Mouse (Mus musculus) embryonic fibroblast, embryonic 13.5 days (primary cell): ENCODE measurements at regions not wholly inside any gene's neighbourhood (a gene's known extent, or its start where the extent isn't known, plus 50 kb on each side); places are given as distances from the start of the nearest gene placed in this dataset.

ENCODE experiments used
- CTCF ChIP-seq: IDR thresholded peaks from 2 replicates; pipeline ENCODE4 v1.5.1; 2011; ENCODE audit warnings: mild to moderate bottlenecking, control low read depth, low read length, moderate library complexity, borderline replicate concordance; ENCODE audit not compliant: insufficient read depth
- POLR2A ChIP-seq: IDR thresholded peaks from 2 replicates; pipeline ENCODE4 v1.6.1; 2011; ENCODE audit warnings: low read depth, mild to moderate bottlenecking, control low read depth, low read length, moderate library complexity

GRCm38 (mm10) chr19:6611921-6612320, 69.1 kb upstream of the Slc22a12 start:
- TF ChIP-seq POLR2A (no peak), CTCF (no peak)
